Mouse (Mus musculus) ovary, postnatal 14 days (tissue): ENCODE results near the gene Tspan8.
A peak's percentile ranks its signal among the peaks of the same experiment; 100 is the strongest.

ENCODE experiments used
- DNase-seq: peaks from one replicate; pipeline ENCODE4 v3.0.0; 2022; ENCODE audit warnings: low spot score

The Tspan8 gene

DNA sequence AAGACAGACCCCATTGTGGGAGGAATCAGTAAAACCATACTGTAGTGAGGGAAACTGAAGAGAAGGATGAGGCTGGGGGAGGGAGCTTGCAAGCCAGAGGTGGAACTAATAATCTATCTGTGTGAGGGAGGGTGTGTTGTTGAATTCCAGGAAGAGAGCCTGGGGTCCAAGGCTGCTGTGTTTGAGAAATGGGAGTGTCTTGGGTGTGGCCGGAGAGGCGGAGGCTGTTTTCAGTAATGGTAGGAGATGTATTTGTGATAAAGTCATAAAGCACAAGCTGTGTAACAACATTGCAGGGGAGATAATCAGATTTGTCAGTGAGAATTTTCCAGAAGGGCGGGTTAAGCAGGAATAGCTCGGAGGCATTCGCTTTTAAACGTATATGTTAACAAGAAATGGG, 17.4 kb downstream of the Tspan8 start:
- no peak for DNase-seq

DNA sequence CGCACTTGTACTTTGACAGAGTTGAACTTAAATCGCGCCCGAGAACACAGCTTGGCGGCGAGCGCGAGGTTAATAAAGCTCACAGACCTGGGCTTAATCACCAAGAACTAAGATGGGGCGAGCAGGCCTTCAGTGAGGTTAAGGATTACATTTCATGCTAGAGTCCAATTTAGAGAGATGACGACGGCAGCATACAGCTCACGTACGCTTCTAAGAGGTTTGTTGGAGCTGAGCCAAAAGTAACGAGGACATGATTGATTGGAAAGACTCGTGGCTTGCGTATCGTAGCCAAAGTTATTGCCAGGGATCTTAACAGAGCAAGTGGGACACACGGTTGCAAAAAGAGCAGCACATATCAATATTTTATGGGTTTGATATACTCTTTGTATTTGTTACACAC, 30.3 kb downstream of the Tspan8 start:
- no peak for DNase-seq

DNA sequence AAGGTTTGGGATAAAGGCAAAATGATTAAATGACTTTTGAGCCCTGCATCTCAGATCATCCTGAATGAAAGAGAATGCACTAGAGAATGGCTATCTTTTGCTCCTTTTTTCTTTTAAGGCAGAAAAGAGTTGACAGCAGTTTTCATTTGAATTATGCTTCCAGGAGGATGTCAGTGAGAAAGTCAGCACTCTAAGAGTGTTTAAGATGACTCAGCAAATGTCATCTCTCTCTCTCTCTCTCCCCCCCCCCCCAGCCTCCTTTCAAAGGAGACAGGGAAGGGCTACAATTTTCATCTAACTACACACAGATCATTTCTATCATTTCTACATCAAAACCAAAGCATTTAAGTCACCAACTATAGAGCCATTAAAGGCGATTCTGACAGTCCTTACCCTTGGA, 31.9 kb downstream of the Tspan8 start:
- no peak for DNase-seq

DNA sequence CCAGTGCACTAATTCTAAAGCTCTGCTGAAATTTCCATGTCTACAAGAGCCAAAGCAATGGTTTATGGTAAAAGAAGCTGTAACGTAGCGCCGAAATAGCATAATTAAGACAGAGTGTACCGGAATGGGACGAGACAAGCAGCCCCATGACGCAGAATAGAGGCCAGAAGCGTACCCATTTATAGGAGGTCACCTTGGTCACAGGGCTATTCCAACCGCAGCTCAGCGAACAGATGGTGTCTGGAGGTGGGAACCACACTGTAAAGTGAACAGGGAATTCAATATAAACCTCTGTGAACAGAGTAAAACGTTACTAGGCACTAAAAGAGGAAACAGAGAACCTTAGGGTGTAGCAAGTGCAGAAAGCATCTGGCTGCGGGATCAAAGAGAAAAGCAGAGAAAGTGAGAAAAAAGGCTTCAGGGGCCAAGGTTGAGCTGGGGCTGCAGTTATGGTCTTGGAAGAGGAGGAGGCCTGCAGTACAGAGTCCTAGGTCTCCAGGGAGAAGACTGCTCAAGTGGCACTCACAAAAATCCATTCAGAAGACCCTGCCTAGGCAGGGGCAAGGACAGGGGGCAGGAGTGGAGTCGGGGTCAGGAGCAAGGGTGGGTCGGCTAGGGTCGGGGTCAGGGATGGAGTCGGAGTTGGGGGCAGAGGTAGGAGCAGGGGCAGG, 43.7 kb downstream of the Tspan8 start:
- no peak for DNase-seq

DNA sequence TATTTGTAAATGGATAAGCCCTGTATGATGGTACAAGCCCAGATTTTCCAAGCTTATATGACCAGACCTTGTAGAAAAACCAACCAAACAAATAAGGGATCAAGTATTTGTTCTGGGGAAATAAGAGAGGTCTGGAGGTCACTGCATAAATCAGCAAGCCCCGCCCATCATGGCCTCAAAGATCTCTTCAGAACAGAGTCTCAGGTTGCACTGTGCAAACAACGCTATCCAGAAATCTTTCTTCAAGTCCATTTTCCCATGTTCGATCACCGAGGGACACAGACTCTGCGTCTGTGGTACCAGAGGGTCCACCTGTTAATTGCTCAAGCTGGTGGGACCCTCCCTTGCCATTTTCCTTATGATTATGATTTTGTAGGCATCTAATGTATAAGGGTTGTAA, 45.3 kb downstream of the Tspan8 start:
- DNase-seq: no peak

DNA sequence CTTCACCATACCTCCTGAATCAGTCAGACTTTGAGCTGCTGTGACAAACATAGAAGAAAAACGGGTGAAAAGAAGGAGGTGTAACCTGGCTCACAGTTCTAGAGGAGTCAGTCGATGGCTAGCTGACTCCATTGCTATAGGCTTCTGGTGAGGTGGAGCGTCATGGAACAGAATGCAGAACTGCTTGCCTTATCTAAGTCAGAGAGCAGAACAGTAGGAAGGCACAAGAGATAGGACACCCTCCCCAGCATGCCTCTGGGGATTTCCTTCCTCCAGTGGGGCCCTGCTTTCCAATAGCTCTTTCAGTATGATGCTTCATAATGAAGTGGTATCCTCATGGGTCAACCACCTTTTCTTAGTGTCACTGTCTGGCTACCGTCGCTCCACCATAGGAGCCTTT, 66.1 kb downstream of the Tspan8 start:
- no peak for DNase-seq

DNA sequence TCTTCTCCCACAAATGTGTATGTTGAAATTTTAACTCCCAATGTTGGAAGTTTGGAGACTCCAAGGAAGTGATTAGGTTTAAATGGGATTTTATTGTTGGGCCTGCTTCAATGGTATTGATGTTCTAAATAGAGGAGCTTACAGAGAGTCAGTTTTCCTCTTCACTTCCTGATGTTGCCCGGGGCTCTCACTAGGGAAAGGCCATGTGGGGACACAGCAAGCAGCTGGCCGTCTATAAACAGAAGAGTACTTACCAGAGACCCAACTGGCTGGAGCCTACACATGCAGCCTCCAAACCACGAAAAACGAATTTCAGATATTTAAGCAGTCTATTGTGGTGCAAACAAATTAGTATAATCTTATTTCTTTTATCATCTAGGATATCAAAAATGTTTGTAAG, 75.3 kb downstream of the Tspan8 start:
- no peak for DNase-seq

DNA sequence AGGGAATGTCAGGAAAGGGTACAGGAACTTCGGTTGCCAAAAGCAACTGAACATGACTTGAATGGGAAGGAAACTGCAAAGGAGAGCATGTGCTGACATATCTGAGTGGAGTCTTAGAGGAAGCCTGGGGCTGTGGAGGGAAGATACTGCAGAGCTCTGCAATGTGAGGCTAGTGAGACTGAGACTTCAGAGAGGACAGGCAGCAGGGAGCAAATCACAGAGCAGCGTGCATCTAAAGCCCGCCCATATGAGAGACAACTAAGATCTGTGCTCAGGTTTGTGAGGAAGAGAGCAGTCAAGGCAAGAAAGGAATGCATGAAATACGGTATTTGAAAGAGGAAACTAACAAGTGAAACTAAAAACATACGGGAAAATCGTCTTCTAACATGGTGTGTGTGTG, 76.3 kb downstream of the Tspan8 start:
- DNase-seq: no peak

DNA sequence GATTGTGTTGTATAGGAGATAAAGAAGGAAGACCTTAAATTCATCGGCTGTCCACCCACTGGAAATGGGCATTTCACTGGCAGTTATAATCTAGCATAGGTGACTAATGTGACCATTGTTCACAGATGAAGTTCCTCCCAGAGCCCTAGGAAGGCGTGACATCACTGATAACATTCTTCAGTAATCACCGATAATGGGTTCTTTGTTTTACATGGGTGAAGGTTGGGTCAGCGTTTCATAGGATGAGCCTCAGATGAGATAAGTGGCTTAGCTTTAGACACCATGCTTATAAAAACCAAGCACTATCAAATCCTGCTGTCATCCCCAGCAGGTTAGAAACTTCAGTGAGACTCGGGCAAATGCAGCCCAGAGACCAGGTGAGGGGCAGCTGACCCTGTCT, 77.4 kb downstream of the Tspan8 start:
- no peak for DNase-seq

DNA sequence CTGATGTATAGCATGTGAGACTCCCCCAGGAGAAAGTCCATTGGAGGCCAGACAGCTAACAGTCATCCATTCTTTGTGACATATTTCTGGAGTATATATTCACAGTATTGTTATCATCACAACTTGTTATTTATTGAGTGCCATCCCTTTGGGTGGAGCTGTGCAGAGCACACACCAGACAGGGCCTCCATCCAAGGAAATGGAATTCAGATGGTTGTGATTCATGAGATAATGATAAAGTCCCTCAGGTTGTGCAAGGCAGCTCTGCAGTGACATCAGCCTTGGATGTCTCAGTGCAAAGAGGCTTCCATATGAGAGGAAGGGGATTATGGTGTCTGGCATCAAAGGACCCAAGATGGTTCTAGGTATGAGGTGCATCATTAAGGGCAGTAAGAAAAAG, 80.1 kb downstream of the Tspan8 start:
- DNase-seq: no peak

DNA sequence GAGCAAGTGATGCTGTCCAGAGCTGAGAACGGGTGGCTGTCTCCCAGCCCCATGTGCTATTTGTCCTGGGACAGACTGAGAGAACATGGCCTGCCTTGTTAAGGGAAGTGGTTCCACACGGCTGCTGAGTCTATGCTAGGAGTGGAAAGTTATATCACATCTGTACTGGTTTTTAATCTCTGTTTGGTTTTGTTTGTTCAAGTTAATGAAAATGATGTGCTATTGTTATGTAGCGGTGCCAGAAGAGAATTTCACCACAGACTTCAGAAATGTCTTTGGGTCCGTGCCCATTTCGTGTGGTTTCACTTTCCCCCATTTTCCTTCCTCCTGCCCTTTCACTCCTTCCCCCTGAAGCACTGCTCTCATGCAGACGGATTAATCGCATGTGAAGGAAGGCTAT, 80.6 kb downstream of the Tspan8 start:
- peak; percentile 29 for DNase-seq
